Mouse (Mus musculus) heart, embryonic 13.5 days (tissue): ENCODE measurements at regions not wholly inside any gene's neighbourhood (a gene's known extent, or its start where the extent isn't known, plus 50 kb on each side); places are given as distances from the start of the nearest gene placed in this dataset.

Experiments used
- ATAC-seq: fragments of 200-750 bp; cut with Nextera tagmentation; 2 replicates; pipeline ENCODE4 v1.8.0; 2017; ENCODE audit warnings: moderate TSS enrichment; ENCODE audit not compliant: insufficient number of reproducible peaks, low FRiP score, low TSS enrichment; ENCODE audit errors: extremely low read depth
- H3K27ac ChIP-seq: fragments of 300-500 bp; sonication (generic); replicated peaks from 2 replicates; pipeline ENCODE4 v1.5.1; 2015; ENCODE audit warnings: moderate library complexity, mild to moderate bottlenecking, inconsistent platforms
- H3K27me3 ChIP-seq: fragments of 300-500 bp; sonication (generic); replicated peaks from 2 replicates; pipeline ENCODE4 v1.6.1; 2015; ENCODE audit warnings: mild to moderate bottlenecking, inconsistent platforms
- H3K36me3 ChIP-seq: fragments of 300-500 bp; sonication (generic); 2 replicates; pipeline ENCODE4 v1.6.1; 2015; ENCODE audit warnings: mild to moderate bottlenecking, inconsistent platforms
- H3K4me1 ChIP-seq: fragments of 300-500 bp; sonication (generic); 2 replicates; pipeline ENCODE4 v1.6.1; 2015; ENCODE audit warnings: inconsistent platforms
- H3K4me2 ChIP-seq: fragments of 300-500 bp; sonication (generic); 2 replicates; pipeline ENCODE4 v1.6.1; 2015; ENCODE audit warnings: inconsistent platforms, mild to moderate bottlenecking, moderate library complexity
- H3K4me3 ChIP-seq: fragments of 300-500 bp; sonication (generic); 2 replicates; pipeline ENCODE4 v1.5.1; 2015; ENCODE audit warnings: moderate library complexity, mild to moderate bottlenecking, inconsistent platforms
- H3K9ac ChIP-seq: fragments of 300-500 bp; sonication (generic); 2 replicates; pipeline ENCODE4 v1.6.1; 2015; ENCODE audit warnings: inconsistent platforms, mild to moderate bottlenecking, moderate library complexity
- H3K9me3 ChIP-seq: fragments of 300-500 bp; sonication (generic); 2 replicates; pipeline ENCODE4 v1.6.1; 2016; ENCODE audit warnings: inconsistent platforms
- WGBS: fragments of 180-500 bp; shearing (Covaris S2); methylation state at CpG from one replicate; pipeline ENCODE4 v1.1.7; 2015; ENCODE audit warnings: mixed read lengths; 5-methylcytosine and 5-hydroxymethylcytosine counted together

GRCm38 (mm10) chr17:87867611-87868010 lies 53.2 kb upstream of the Rpl36-ps4 start:
- no peak overlapping the region for H3K9ac ChIP-seq
- 0 out of 2 replicates have a peak, but pooled peaks cover 4% of the 10 kb centered on the region for H3K27me3 ChIP-seq
- H3K4me2 ChIP-seq, result no peak overlapping the region
- peaks cover 17% of the 10 kb centered on the region for H3K4me1 ChIP-seq
- WGBS, result 90% methylated on average over 7 of the region's 7 CpGs
- no peaks in the 10 kb centered on the region for H3K36me3 ChIP-seq
- no peak for ATAC-seq
- no peak overlapping the region for H3K4me3 ChIP-seq
- H3K27ac ChIP-seq, result no peak overlapping the region
- H3K9me3 ChIP-seq, result no peaks in the 10 kb centered on the region

GRCm38 (mm10) chr17:87866719-87867318 lies 54.0 kb upstream of the Rpl36-ps4 start:
- Histone ChIP-seq H3K4me2 (no peak overlapping the region), H3K4me1 (peaks cover 10% of the 10 kb centered on the region), H3K36me3 (no peaks in the 10 kb centered on the region), H3K27ac (no peak overlapping the region), H3K9ac (no peak overlapping the region), H3K9me3 (no peaks in the 10 kb centered on the region), H3K27me3 (0 out of 2 replicates have a peak, but pooled peaks cover 4% of the 10 kb centered on the region), H3K4me3 (no peak overlapping the region)
- ATAC-seq, result no peak
- WGBS, result 69% methylated on average over 15 of the region's 15 CpGs

- H3K9me3 ChIP-seq, result no peaks in the 10 kb centered on the region
- no peak overlapping the region for H3K27ac ChIP-seq
- H3K9ac ChIP-seq, result peak overlapping the region; percentile 13; the same call in 1 of the 2 replicates
- H3K4me3 ChIP-seq, result no peak overlapping the region
- H3K27me3 ChIP-seq, result 0 out of 2 replicates have a peak, but pooled peaks cover 4% of the 10 kb centered on the region
- 17% methylated on average over 10 of the region's 10 CpGs for WGBS
- no peak for ATAC-seq
- peak overlapping the region; percentile 46 for H3K4me2 ChIP-seq
- H3K4me1 ChIP-seq, result peaks cover 13% of the 10 kb centered on the region
- H3K36me3 ChIP-seq, result no peaks in the 10 kb centered on the region
Observed at GRCm38 (mm10) chr17:87866165-87866564, 54.6 kb upstream of the Rpl36-ps4 start.

DNA sequence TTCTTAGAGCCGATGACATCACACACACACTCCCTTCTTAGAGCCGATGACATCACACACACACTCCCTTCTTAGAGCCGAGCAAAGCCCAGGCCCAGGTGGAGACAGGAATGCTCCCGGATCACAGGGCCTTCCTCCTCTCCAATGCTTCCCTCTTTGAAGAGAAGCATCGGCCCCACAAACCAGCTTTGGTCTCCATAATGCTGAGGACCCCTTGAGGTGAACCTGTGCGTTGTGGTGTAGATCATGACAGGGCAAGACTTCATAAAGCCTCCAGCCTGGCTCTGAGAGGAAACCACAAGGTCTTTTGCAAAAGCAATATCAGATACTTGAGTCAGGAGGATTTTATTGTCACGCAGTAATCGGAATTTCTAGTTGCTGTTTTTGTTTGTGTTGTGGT lies 55.3 kb upstream of the Rpl36-ps4 start:
- no peak for ATAC-seq
- WGBS, result 76% methylated on average over 8 of the region's 8 CpGs
- no peak overlapping the region for H3K27ac ChIP-seq

DNA sequence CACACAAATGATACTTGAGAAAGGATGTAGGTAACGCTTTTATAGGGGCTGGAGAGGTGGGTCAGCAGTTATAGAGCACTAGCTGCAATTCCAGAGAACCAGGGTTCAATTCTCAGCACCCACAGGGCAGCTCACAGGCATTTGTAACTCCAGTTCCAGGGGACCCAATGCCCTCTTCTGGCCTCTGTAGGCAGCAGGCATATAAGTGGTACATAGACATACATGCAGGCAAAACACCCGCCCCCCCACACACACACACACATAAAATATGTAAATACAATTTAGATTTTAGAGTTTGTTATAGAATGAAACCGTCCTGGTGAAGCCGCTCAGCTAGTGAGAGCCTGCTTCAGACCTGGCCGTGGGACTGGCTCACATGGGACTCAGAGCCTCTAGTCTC lies 55.9 kb upstream of the Rpl36-ps4 start:
- H3K27ac ChIP-seq, result no peak overlapping the region
- ATAC-seq, result no peak
- H3K4me3 ChIP-seq, result no peak overlapping the region
- H3K36me3 ChIP-seq, result no peaks in the 10 kb centered on the region
- H3K4me2 ChIP-seq, result no peak overlapping the region
- no peak overlapping the region for H3K9ac ChIP-seq
- H3K27me3 ChIP-seq, result 0 out of 2 replicates have a peak, but pooled peaks cover 4% of the 10 kb centered on the region
- H3K9me3 ChIP-seq, result no peaks in the 10 kb centered on the region
- peaks cover 13% of the 10 kb centered on the region for H3K4me1 ChIP-seq
- 89% methylated on average over 5 of the region's 5 CpGs for WGBS

More for the DNA sequence above, 55.3 kb upstream of the Rpl36-ps4 start:
- H3K4me2 ChIP-seq, result no peak overlapping the region
- H3K27me3 ChIP-seq, result 0 out of 2 replicates have a peak, but pooled peaks cover 4% of the 10 kb centered on the region
- no peak overlapping the region for H3K4me3 ChIP-seq
- no peaks in the 10 kb centered on the region for H3K9me3 ChIP-seq
- no peaks in the 10 kb centered on the region for H3K36me3 ChIP-seq
- peaks cover 13% of the 10 kb centered on the region for H3K4me1 ChIP-seq
- H3K9ac ChIP-seq, result no peak overlapping the region

DNA sequence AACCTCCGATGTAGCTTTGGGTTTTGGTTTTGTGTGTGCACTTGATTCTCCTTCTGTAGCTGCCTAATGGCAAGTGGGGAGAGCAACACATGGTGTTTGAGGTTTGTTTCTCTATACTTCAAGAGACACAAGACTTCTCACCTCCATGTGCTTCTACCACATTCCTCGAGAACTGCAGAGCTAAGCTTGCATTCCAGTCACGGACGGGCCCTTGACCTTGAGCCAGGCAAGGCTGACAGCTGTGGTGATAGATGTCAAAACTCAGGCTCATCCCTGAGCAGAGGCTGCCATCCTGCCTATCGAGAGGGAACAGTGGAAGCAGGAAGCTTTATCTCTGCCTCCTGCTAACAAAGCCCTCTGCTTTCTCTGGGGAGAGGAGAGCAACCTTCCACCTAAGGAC lies 59.2 kb upstream of the Rpl36-ps4 start:
- Histone ChIP-seq H3K27ac (no peak overlapping the region), H3K27me3 (no peaks in the 10 kb centered on the region), H3K9ac (no peak overlapping the region), H3K9me3 (no peaks in the 10 kb centered on the region), H3K4me1 (peaks cover 12% of the 10 kb centered on the region), H3K36me3 (no peaks in the 10 kb centered on the region), H3K4me3 (no peak overlapping the region), H3K4me2 (no peak overlapping the region)
- 31% methylated on average over 5 of the region's 5 CpGs for WGBS
- ATAC-seq, result no peak

- no peak for ATAC-seq
- Histone ChIP-seq H3K27ac (no peak overlapping the region), H3K27me3 (no peaks in the 10 kb centered on the region), H3K4me3 (no peak overlapping the region), H3K4me1 (no peaks in the 10 kb centered on the region), H3K9ac (no peak overlapping the region), H3K36me3 (no peaks in the 10 kb centered on the region), H3K4me2 (no peak overlapping the region), H3K9me3 (peaks cover 14% of the 10 kb centered on the region)
- 38% methylated on average over 1 of the region's 1 CpGs for WGBS
Observed at GRCm38 (mm10) chr17:87851456-87851855, 53.7 kb upstream of the Kcnk12 start.

- Histone ChIP-seq H3K4me3 (no peak overlapping the region), H3K9me3 (peaks cover 11% of the 10 kb centered on the region)
- 68% methylated on average over 7 of the region's 7 CpGs for WGBS
Observed at GRCm38 (mm10) chr17:87849897-87850296, 52.1 kb upstream of the Kcnk12 start.

GRCm38 (mm10) chr17:87849421-87849820 lies 51.6 kb upstream of the Kcnk12 start:
- Histone ChIP-seq H3K27me3 (no peaks in the 10 kb centered on the region), H3K36me3 (no peaks in the 10 kb centered on the region), H3K9me3 (peaks cover 6% of the 10 kb centered on the region), H3K4me2 (no peak overlapping the region), H3K27ac (no peak overlapping the region), H3K4me3 (no peak overlapping the region), H3K9ac (no peak overlapping the region), H3K4me1 (no peaks in the 10 kb centered on the region)
- ATAC-seq, result no peak
- 80% methylated on average over 6 of the region's 6 CpGs for WGBS

More at GRCm38 (mm10) chr17:87849897-87850296, 52.1 kb upstream of the Kcnk12 start:
- no peak overlapping the region for H3K4me2 ChIP-seq
- ATAC-seq, result no peak
- H3K27ac ChIP-seq, result no peak overlapping the region
- H3K27me3 ChIP-seq, result no peaks in the 10 kb centered on the region
- H3K4me1 ChIP-seq, result no peaks in the 10 kb centered on the region
- no peaks in the 10 kb centered on the region for H3K36me3 ChIP-seq
- no peak overlapping the region for H3K9ac ChIP-seq

GRCm38 (mm10) chr17:87848964-87849363 lies 51.2 kb upstream of the Kcnk12 start:
- 82% methylated on average over 3 of the region's 3 CpGs for WGBS
- H3K27me3 ChIP-seq, result no peaks in the 10 kb centered on the region
- no peak overlapping the region for H3K27ac ChIP-seq
- H3K9ac ChIP-seq, result no peak overlapping the region
- no peaks in the 10 kb centered on the region for H3K4me1 ChIP-seq
- no peak overlapping the region for H3K4me3 ChIP-seq
- H3K4me2 ChIP-seq, result no peak overlapping the region
- no peak for ATAC-seq
- no peaks in the 10 kb centered on the region for H3K36me3 ChIP-seq
- 0 out of 2 replicates have a peak, but pooled peaks cover 3% of the 10 kb centered on the region for H3K9me3 ChIP-seq
